Mouse (Mus musculus) layer of hippocampus, postnatal 10 days (tissue): ENCODE measurements around the gene Kcng3. TPM values are rescaled to one million over a fixed set of nuclear protein-coding genes. Genes with fewer than 3 reads are reported as not detected.
A peak's percentile ranks its signal among the peaks of the same experiment; 100 is the strongest.

ENCODE experiments used
- DNase-seq, 2 experiments: peaks; one replicate each; pipeline ENCODE4 v3.0.0; 2021; ENCODE audit warnings: low spot score in 2 of 2
- total RNA-seq, 2 experiments: library from RNA; stranded (reverse); gene quantifications; 2 replicates each; pipeline ENCODE4 v1.2.3; 2021

The Kcng3 gene
- total RNA-seq, 2 experiments from 2014 or later = 5.3 to 5.4 TPM

DNA sequence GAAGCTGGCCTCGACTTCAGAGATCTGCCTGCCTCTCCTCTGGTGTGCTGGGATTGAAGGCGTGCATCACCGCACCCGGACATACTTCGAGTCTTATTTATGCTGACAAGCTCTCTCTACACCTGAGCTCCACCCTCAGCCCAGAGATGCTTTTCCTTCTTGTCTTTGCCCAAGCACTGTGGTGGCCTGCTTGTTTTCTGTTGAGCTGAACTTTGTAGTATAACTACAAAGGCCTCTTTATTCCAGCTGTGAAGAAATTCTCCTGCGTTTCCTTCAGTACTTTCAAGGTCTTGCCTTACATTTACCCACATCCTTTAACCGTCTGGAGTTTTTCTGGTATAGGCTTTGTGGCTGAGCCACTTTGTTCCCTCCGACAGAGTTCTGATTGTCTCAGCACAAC lies 72.6 kb downstream of the Kcng3 start:
- no peak for DNase-seq

DNA sequence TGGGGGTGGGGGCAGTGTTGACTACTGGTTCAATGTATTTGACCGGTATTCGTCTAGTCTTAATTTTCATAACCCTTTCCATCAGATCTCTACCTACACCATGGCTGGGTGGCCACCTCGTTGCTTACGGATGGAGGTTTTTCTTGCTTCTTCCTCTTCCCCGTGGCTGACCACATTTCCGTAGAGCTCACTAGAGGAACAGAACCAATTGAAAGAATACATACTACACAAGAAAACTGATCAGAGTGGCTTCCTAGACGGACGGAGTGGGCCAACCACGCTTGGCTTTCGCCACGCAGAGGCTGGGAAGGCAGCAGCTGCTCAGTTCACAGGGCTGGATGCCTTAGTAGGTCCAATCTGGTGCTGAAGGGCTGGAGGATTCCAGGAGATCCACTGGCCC lies 75.9 kb downstream of the Kcng3 start:
- DNase-seq = no peak

DNA sequence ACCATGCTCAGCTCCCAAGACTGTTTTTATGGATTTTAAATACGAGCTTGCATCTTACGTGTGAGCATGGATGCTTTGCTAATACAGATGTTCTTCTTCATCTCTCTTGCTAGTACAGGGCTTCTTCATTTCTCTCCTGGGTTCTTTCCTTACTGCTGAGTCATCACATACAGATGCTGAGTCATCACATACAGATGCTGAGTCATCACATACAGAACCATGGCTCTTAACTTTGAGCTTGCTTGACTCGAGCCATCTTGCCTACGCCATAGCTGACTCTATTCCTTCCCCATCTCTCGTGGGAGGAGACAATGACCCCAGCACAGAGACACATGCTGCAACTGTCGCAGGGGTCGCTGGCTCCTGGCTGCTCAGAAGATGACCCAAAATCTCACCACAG lies 76.7 kb downstream of the Kcng3 start:
- no peak for DNase-seq

DNA sequence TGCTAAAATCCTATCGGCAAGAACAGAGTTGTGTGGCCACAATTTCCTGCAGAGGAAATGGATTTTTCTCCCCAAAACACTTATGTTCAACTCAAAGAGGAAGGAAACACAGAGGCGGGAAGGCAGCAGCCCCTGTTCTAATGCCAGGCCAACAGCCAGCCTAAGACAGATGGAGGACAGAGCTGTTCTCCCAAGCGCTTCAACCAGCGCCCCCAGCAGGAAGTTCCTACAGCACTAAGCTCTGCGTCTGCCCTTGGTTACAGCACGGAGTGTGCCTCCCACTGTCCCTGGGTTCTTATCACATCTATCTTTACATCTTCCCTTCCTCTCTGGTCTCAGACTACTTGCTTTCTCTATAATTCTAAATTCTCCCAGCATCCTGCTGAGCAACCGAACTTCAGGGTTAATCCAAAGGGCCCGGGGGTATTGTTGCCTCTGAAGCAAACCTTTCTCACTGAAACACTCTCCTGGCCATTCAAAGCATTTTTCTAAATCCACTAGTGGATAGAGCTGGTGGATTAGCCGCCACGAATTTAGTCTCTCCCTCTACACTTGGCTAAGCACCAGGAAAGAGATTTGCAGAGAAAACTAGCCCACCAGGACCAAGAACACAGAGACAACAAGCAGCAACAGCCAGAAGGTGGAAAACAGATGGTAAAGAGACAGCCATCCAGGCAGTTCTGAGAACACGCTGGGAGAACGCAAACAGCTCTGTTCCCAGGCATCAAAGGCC lies 83.0 kb downstream of the Kcng3 start:
- peak in 1 of 2 experiments; percentile 65 for DNase-seq

DNA sequence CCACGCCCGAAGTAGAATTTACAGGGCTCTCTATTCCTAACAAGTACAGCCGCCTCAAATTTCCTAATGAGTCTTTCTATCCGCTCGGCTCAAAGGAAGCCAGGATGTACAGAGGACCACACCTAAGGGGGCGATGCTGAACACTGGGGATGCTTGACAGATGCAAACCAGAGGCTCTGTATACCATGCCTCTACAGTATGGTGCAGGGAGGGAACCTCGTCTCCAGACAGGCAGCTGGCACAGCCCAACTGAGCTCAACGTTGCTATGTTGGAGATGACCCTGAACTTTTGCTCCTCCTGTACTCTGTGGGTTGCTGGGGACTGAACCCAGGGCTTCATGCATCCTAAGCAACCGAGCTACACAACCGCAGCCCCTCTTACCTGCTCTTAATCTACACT lies 84.5 kb downstream of the Kcng3 start:
- DNase-seq = no peak

DNA sequence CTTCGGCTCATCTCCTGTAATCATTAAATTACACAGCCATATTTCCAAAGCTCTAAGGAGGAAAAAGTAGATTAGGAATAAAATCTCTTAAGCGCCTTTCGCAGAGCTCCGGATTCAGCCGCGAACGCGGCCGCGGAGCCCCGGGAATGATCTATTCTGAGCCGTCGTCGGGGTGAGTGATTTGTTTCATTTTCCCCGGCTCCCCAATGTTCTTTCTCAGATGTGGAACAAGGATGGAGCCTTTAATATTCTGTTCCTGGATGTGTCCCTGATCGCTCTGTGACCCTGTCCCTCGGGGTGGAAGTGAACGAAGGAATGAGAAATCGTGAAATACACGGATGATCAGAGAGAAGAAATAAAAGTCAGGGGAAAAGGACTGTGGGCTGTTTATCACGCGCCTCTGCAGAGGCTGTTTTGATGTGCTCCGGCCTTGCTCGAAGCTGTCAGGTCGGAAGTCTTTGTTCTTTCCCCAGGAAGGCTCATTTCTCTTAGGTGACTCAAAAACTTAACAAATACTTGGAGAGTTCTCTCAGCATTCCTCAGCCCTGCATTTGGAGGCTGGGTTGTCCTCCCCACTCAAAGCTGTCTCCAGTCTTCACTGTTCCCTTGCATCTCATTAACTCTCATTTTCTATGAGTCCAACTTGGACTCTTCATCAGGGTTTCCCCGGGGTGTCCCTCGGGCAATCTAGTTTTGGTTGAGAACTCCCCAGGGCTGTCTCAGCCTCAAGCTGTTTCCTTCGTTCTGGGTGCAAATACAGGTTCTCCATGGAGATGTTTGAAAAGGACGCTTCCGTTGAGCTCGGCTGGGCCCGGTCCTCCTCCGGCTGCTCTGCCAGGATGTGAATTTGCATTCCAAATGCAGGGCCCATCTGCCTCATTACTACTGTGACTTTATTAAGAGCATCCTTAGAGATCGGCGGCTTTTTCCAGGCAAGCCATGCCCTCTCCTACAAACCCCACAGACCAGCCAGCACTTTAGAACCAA lies 85.6 kb downstream of the Kcng3 start:
- no peak for DNase-seq

DNA sequence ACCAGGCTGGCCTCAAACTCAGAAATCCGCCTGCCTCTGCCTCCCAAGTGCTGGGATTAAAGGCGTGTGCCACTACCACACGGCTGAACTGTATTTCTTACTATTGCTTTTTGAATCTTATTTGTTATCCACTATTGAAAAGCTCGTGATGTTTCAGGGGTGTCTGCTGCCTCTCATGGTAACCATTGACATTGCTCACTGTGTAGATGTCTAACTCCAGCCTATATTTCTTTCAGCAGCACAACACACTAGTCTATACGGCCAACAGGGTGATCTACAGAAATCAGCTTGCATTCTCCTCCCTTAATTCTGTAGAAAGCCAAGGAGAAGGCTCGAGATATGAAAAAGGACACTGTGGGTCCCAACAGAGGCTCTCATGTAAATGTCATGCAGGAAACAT lies 86.4 kb downstream of the Kcng3 start:
- DNase-seq = no peak

DNA sequence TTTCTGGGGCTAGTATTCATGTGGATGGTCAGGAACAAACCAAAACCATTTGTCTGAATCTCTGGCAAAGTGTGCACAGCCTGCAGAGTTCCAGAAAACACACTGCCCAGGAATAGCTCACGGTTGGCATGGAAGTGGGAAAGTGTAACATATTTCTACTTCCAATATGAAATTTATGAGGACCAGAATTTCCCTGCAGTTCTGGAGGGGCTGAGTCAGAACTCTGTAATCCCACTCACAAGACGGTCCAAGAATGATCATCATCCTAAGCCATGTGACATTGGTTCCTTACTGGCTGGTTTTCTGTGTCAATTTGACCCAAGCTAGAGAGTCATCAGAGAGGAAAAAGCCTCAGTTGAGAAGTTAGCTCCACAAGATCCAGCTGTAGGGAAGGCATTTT lies 89.3 kb downstream of the Kcng3 start:
- no peak for DNase-seq

DNA sequence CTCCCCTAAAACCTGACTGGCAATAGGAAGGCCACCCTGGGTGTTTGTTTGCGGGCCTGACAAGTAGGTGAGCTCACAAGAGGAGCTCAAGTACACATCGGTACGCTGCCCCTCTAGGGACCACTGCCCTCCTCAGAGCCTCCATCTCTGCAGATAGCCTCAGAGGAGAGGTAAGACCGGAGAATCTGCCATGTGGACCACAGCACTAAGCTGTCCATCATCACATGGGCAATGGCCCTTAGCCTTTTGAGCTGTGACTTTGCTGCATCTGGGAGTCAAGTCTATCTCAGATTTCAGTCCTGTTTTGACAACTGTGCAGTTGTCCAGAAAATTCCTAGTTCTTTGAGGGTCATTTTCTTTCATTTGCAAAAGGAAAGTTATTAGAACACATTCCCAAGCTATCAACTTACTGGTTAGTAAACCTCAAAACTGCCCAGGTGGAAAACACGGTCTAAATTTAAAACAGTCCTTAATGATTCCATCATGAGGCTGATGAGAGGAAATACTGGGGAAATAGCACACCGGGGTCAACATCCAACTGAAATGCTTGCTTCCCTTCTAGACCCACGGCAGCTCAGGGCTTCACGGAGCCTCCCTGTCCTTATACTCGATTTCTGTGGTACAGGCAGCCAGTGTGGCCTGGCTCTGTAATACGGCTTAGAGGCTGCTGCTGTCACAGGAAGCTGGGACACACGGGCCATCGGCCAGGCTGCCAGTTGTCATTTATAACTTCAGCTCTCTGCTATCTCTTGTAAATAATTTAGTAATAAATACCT lies 92.2 kb downstream of the Kcng3 start:
- no peak for DNase-seq

DNA sequence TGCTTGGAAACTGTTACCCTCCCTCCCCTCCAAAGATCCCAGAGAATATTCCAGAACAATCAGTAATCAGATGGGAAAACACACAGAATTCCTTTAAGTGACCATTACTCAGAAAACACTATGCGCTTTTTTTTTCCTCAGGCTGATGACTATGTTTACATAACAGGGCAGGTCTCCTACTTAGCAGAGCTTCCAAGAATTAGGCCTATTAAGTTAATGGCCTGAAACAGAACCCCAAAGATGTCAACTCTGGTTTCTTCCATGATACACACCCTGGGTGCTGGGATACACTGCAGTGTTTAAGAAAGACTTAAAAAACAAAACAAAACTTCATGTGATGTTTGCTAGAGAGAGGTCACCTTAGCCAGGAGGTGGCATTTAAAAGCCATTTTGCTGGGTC lies 93.0 kb downstream of the Kcng3 start:
- DNase-seq = no peak

DNA sequence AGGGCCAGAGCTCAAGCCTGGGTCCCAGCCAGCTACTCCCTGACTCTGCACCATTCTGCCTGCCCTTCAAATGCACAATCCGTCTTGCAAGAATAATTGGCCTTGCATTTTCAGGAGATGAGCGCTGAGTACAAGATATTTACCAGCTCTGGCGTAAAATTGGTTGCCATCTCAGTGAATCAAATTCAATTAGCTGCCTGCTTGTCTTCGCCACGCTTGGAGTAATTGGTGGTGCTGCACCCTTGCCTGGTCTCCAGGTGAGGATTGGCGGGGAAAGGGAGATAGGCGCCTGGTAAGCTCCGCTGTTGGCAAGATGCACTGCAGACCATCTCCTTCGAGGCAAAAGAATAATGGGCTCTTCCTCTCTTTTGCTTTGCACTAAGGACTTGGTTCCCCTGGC lies 93.6 kb downstream of the Kcng3 start:
- DNase-seq = no peak

Other genes with a start within 250 kb of the Kcng3 start
- 100 to 1,000 TPM; 177 to 189 TPM for gene Cox7a2l, start 114.6 kb downstream of the Kcng3 start, total RNA-seq
- gene Mta3, start 74.3 kb upstream of the Kcng3 start, total RNA-seq = 10 to 100 TPM; 54.9 to 59.0 TPM
- not detected for gene Haao, start 216.1 kb upstream of the Kcng3 start, total RNA-seq